Mouse (Mus musculus): ENCODE results near the gene Gucy1b1. TPM values are rescaled to one million over a fixed set of nuclear protein-coding genes. Genes with fewer than 3 reads are reported as not detected.

Gene Gucy1b1
- polyA plus RNA-seq, 1 experiment from 2014 or later = 1.3 TPM

Small RNAs within 50 kb of the gene (microRNA-seq; reads per million reads assigned to microRNA genes)
- not detected for gene Mir7010

Other genes starting within 250 kb of the Gucy1b1 start
- gene Ctso, start 142.1 kb downstream of the Gucy1b1 start, polyA plus RNA-seq (2016; fragmentation: Nextera tagmentation; extraction: Ambion mirVana) = 3.4 and 5.0 TPM in 2 replicates
- gene Tdo2, start 98.5 kb downstream of the Gucy1b1 start, polyA plus RNA-seq (2016; fragmentation: Nextera tagmentation; extraction: Ambion mirVana) = 0.89 TPM in 1 of 2 replicates, not detected in the other
- not detected in 2 replicates for gene Asic5, start 92.4 kb downstream of the Gucy1b1 start, polyA plus RNA-seq (2016; fragmentation: Nextera tagmentation; extraction: Ambion mirVana)
- 0.60 and 1.2 TPM in 2 replicates for gene Gucy1a1, start 71.1 kb upstream of the Gucy1b1 start, polyA plus RNA-seq (2016; fragmentation: Nextera tagmentation; extraction: Ambion mirVana)

Data from limb, embryonic 10.5 days (tissue).